Mouse (Mus musculus) midbrain, embryonic 12.5 days (tissue): ENCODE measurements at regions not wholly inside any gene's neighbourhood (a gene's known extent, or its start where the extent isn't known, plus 50 kb on each side); places are given as distances from the start of the nearest gene placed in this dataset.

ENCODE experiments used
- ATAC-seq: fragments of 200-750 bp; cut with Nextera tagmentation; 2 replicates; pipeline ENCODE4 v1.8.0; 2017; ENCODE audit warnings: low read depth, moderate TSS enrichment, moderate library complexity; ENCODE audit not compliant: low FRiP score
- H3K27ac ChIP-seq: fragments of 300-500 bp; sonication (generic); replicated peaks from 2 replicates; pipeline ENCODE4 v1.5.1; 2016; ENCODE audit warnings: mild to moderate bottlenecking
- H3K27me3 ChIP-seq: fragments of 300-500 bp; sonication (generic); 2 replicates; pipeline ENCODE4 v1.6.1; 2016; ENCODE audit warnings: mild to moderate bottlenecking
- H3K36me3 ChIP-seq: fragments of 300-500 bp; sonication (generic); 2 replicates; pipeline ENCODE4 v1.6.1; 2016
- H3K4me1 ChIP-seq: fragments of 300-500 bp; sonication (generic); 2 replicates; pipeline ENCODE4 v1.6.1; 2016
- H3K4me2 ChIP-seq: fragments of 300-500 bp; sonication (generic); replicated peaks from 2 replicates; pipeline ENCODE4 v1.6.1; 2016; ENCODE audit warnings: mild to moderate bottlenecking, moderate library complexity
- H3K4me3 ChIP-seq: fragments of 300-500 bp; sonication (generic); 2 replicates; pipeline ENCODE4 v1.5.1; 2016; ENCODE audit warnings: mild to moderate bottlenecking
- H3K9ac ChIP-seq: fragments of 300-500 bp; sonication (generic); replicated peaks from 2 replicates; pipeline ENCODE4 v1.6.1; 2016; ENCODE audit warnings: mild to moderate bottlenecking, moderate library complexity
- H3K9me3 ChIP-seq: fragments of 300-500 bp; sonication (generic); 2 replicates; pipeline ENCODE4 v1.6.1; 2016; ENCODE audit warnings: mild to moderate bottlenecking
- WGBS: fragments of 180-500 bp; shearing (Covaris S2); methylation state at CpG from one replicate; pipeline ENCODE4 v1.1.7; 2016; 5-methylcytosine and 5-hydroxymethylcytosine counted together

DNA sequence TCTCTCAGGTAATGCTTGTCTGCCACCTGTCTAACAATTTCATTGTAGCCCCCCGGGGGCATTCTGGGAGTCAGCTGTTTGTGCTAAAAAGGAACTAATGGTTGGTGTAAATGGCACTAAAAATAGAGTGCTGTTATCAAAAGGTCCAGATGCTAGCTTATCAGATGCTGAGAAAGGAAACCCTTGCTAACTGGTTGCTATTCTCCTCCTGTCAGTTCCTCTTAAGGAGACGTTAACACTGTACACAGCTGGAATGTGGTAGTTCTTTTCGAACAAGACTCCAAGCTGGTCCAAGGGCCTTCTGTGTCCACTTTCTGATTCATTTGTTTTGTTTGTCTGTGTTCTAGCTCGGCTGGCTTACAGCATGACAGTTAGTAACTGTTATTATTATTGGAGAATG is 592.0 kb downstream of the Ofcc1 start:
- 70% methylated on average over 4 of the region's 4 CpGs for WGBS
- H3K4me1 ChIP-seq = no peaks in the 10 kb centered on the region
- no peaks in the 10 kb centered on the region for H3K27me3 ChIP-seq
- H3K9me3 ChIP-seq = no peaks in the 10 kb centered on the region
- H3K36me3 ChIP-seq = no peaks in the 10 kb centered on the region
- ATAC-seq = no peak
- H3K27ac ChIP-seq = no peak overlapping the region
- no peak overlapping the region for H3K9ac ChIP-seq
- H3K4me2 ChIP-seq = no peak overlapping the region
- H3K4me3 ChIP-seq = no peak overlapping the region

DNA sequence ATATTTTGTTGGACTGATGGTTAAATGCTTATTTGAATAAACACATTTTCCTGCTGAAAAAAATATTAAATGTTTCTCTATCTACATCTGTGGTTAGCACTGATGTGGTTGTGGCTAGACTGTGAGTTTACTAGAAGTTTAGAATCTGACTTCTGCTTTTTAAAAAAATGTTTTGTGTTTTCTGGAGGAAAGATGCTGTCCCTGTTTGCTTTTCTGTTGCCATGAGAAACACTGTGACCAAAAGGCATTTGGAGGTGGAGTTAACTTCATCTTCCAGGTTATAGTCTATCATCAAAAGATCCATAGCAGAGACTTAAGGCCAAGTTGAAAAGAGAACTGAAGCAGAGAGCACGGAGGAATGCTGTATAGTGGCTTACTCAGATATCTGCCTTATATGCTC is 594.4 kb downstream of the Ofcc1 start:
- Histone ChIP-seq H3K9ac (no peak overlapping the region), H3K9me3 (no peaks in the 10 kb centered on the region), H3K36me3 (no peaks in the 10 kb centered on the region), H3K27ac (no peak overlapping the region), H3K4me3 (no peak overlapping the region), H3K27me3 (no peaks in the 10 kb centered on the region), H3K4me2 (no peak overlapping the region), H3K4me1 (no peaks in the 10 kb centered on the region)
- no peak for ATAC-seq
- WGBS = 90% methylated on average over 1 of the region's 1 CpGs
